Mouse (Mus musculus): ENCODE measurements at regions not wholly inside any gene's neighbourhood (a gene's known extent, or its start where the extent isn't known, plus 50 kb on each side); places are given as distances from the start of the nearest gene placed in this dataset.

DNA sequence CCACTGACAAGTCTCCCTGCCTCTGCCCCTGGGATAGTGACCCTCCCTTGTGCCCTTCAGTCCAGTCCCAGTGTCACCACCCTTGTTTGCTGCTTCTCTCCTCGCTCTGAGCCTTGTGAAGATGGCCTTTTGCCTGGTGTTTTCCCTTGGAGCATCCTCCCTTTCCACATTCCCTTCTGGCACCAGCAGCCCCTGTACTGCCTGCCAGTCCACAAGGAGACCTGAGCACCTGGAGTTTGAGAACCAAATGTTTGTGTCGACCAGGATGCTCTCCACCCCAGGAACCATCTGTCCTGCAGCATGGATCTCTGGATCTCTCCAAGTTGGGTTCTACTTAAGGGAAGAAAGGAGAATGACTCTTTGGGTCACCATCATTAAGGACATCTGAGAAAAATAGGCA is 307.5 kb upstream of the Zmiz1 start:
- no peaks in the 10 kb centered on the region for H3K27me3 ChIP-seq (ENCODE audit: control insufficient read depth, insufficient read depth, low read length)
- no peak overlapping the region for H3K4me2 ChIP-seq (ENCODE audit: low read length)
- WGBS, result 73% methylated on average over 2 of the region's 2 CpGs
- no peaks in the 10 kb centered on the region for H3K9me3 ChIP-seq (ENCODE audit: control insufficient read depth, low read length)
- H3K9ac ChIP-seq (ENCODE audit: low read length), result no peak overlapping the region
- no peak overlapping the region for H3K27ac ChIP-seq (replicated peaks in 1 of 2; ENCODE audit: control insufficient read depth in 1 of 2, insufficient read depth in 1 of 2, low read depth in 2 of 2, low read length in 2 of 2)
- no peak overlapping the region for H3K4me3 ChIP-seq (ENCODE audit: control insufficient read depth in 1 of 2, insufficient read depth in 1 of 2, low read depth in 1 of 2, low read length in 2 of 2)
- H3K36me3 ChIP-seq (ENCODE audit: control insufficient read depth, insufficient read depth, low read length), result no peaks in the 10 kb centered on the region
- H3K4me1 ChIP-seq (ENCODE audit: control insufficient read depth in 2 of 2, insufficient read depth in 2 of 2, low read length in 2 of 2), result peaks cover 22 to 23% of the 10 kb centered on the region in 2 experiments
- no peak for ATAC-seq (ENCODE audit: insufficient number of reproducible peaks, insufficient read depth, low FRiP score, low read depth)

DNA sequence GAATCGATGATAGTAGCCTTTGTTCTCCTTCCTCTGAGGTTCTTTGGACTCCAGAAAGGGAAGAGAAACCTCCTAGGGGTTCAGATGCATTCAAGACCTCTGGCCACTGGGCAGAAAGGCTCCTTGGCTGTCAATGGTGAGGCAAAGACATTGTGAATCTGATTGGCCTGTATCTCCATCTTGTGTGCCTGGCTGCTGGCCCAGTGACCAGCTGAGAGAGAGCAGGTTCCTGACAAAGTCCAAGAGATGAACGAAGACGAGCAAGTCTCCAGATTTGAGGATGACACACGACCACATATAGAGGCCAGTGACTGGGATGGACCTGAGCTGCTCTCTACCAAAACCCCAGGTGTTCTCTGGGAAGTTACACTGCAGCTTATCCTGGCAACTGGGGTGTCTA is 305.4 kb upstream of the Zmiz1 start:
- Histone ChIP-seq H3K4me1 (ENCODE audit: control insufficient read depth in 2 of 2, insufficient read depth in 2 of 2, low read length in 2 of 2) (peaks cover 27 to 36% of the 10 kb centered on the region in 2 experiments), H3K4me2 (ENCODE audit: low read length) (no peak overlapping the region), H3K9me3 (ENCODE audit: control insufficient read depth, low read length) (no peaks in the 10 kb centered on the region), H3K27ac (replicated peaks in 1 of 2; ENCODE audit: control insufficient read depth in 1 of 2, insufficient read depth in 1 of 2, low read depth in 2 of 2, low read length in 2 of 2) (peak overlapping the region in 1 of 2 experiments; percentile 91; a peak in 1 of 4 replicates), H3K36me3 (ENCODE audit: control insufficient read depth, insufficient read depth, low read length) (no peaks in the 10 kb centered on the region), H3K9ac (ENCODE audit: low read length) (no peak overlapping the region), H3K27me3 (ENCODE audit: control insufficient read depth, insufficient read depth, low read length) (no peaks in the 10 kb centered on the region), H3K4me3 (ENCODE audit: control insufficient read depth in 1 of 2, insufficient read depth in 1 of 2, low read depth in 1 of 2, low read length in 2 of 2) (no peak overlapping the region)
- WGBS, result 82% methylated on average over 4 of the region's 4 CpGs
- ATAC-seq (ENCODE audit: insufficient number of reproducible peaks, insufficient read depth, low FRiP score, low read depth), result no peak

- H3K4me1 ChIP-seq (ENCODE audit: control insufficient read depth in 2 of 2, insufficient read depth in 2 of 2, low read length in 2 of 2), result peaks cover 27 to 36% of the 10 kb centered on the region in 2 experiments
- H3K36me3 ChIP-seq (ENCODE audit: control insufficient read depth, insufficient read depth, low read length), result no peaks in the 10 kb centered on the region
- ATAC-seq (ENCODE audit: insufficient number of reproducible peaks, insufficient read depth, low FRiP score, low read depth), result no peak
Observed at GRCm38 (mm10) chr14:25154180-25154579, 304.8 kb upstream of the Zmiz1 start.

GRCm38 (mm10) chr14:25155008-25155783 is 303.8 kb upstream of the Zmiz1 start:
- no peaks in the 10 kb centered on the region for H3K27me3 ChIP-seq (ENCODE audit: control insufficient read depth, insufficient read depth, low read length)
- ATAC-seq (ENCODE audit: insufficient number of reproducible peaks, insufficient read depth, low FRiP score, low read depth), result no peak

More at GRCm38 (mm10) chr14:25154180-25154579, 304.8 kb upstream of the Zmiz1 start:
- Histone ChIP-seq H3K4me3 (ENCODE audit: control insufficient read depth in 1 of 2, insufficient read depth in 1 of 2, low read depth in 1 of 2, low read length in 2 of 2) (no peak overlapping the region), H3K9ac (ENCODE audit: low read length) (no peak overlapping the region), H3K9me3 (ENCODE audit: control insufficient read depth, low read length) (no peaks in the 10 kb centered on the region), H3K4me2 (ENCODE audit: low read length) (no peak overlapping the region), H3K27ac (replicated peaks in 1 of 2; ENCODE audit: control insufficient read depth in 1 of 2, insufficient read depth in 1 of 2, low read depth in 2 of 2, low read length in 2 of 2) (peak overlapping the region; percentile 72 to 91), H3K27me3 (ENCODE audit: control insufficient read depth, insufficient read depth, low read length) (no peaks in the 10 kb centered on the region)
- 20% methylated on average over 8 of the region's 8 CpGs for WGBS

DNA sequence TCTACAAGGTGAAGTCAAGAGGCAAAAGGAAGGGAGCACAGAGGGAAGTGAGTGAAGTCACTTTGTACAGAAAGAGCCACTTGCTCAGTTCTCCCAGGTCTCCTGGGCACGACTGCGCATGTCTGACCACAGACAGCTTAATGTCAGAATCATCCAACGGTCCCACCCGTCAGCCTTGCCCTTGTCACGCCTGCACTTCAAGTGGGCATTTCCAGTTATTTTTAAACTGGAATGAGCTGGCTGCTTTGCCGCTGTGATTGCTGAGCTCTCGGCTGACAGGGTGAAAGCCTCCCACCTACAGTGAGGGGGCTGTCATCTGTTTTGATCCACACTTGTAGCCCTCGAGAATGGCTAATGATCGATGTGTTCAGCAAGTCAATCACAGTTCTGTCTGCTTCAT is 302.8 kb upstream of the Zmiz1 start:
- Histone ChIP-seq H3K27me3 (ENCODE audit: control insufficient read depth, insufficient read depth, low read length) (no peaks in the 10 kb centered on the region), H3K4me1 (ENCODE audit: control insufficient read depth in 2 of 2, insufficient read depth in 2 of 2, low read length in 2 of 2) (peaks cover 25 to 36% of the 10 kb centered on the region in 2 experiments), H3K9ac (ENCODE audit: low read length) (peak overlapping the region; percentile 42; the same call in 1 of the 2 replicates), H3K4me2 (ENCODE audit: low read length) (peak overlapping the region; percentile 38), H3K9me3 (ENCODE audit: control insufficient read depth, low read length) (no peaks in the 10 kb centered on the region), H3K27ac (replicated peaks in 1 of 2; ENCODE audit: control insufficient read depth in 1 of 2, insufficient read depth in 1 of 2, low read depth in 2 of 2, low read length in 2 of 2) (peak overlapping the region; percentile 91 to 93), H3K36me3 (ENCODE audit: control insufficient read depth, insufficient read depth, low read length) (no peaks in the 10 kb centered on the region), H3K4me3 (ENCODE audit: control insufficient read depth in 1 of 2, insufficient read depth in 1 of 2, low read depth in 1 of 2, low read length in 2 of 2) (no peak overlapping the region)
- 28% methylated on average over 9 of the region's 9 CpGs for WGBS
- ATAC-seq (ENCODE audit: insufficient number of reproducible peaks, insufficient read depth, low FRiP score, low read depth), result peak; percentile 62

More at GRCm38 (mm10) chr14:25155008-25155783, 303.8 kb upstream of the Zmiz1 start:
- Histone ChIP-seq H3K9ac (ENCODE audit: low read length) (no peak overlapping the region), H3K4me2 (ENCODE audit: low read length) (no peak overlapping the region), H3K4me1 (ENCODE audit: control insufficient read depth in 2 of 2, insufficient read depth in 2 of 2, low read length in 2 of 2) (peaks cover 27 to 36% of the 10 kb centered on the region in 2 experiments), H3K9me3 (ENCODE audit: control insufficient read depth, low read length) (no peaks in the 10 kb centered on the region), H3K4me3 (ENCODE audit: control insufficient read depth in 1 of 2, insufficient read depth in 1 of 2, low read depth in 1 of 2, low read length in 2 of 2) (no peak overlapping the region), H3K27ac (replicated peaks in 1 of 2; ENCODE audit: control insufficient read depth in 1 of 2, insufficient read depth in 1 of 2, low read depth in 2 of 2, low read length in 2 of 2) (peak overlapping the region; percentile 91 to 93), H3K36me3 (ENCODE audit: control insufficient read depth, insufficient read depth, low read length) (no peaks in the 10 kb centered on the region)
- 42% methylated on average over 7 of the region's 7 CpGs for WGBS

GRCm38 (mm10) chr14:25161684-25162321 is 297.2 kb upstream of the Zmiz1 start:
- no peak for ATAC-seq (ENCODE audit: insufficient number of reproducible peaks, insufficient read depth, low FRiP score, low read depth)
- WGBS, result 78% methylated on average over 8 of the region's 8 CpGs
- H3K4me2 ChIP-seq (ENCODE audit: low read length), result no peak overlapping the region
- H3K9me3 ChIP-seq (ENCODE audit: control insufficient read depth, low read length), result no peaks in the 10 kb centered on the region
- no peak overlapping the region for H3K9ac ChIP-seq (ENCODE audit: low read length)
- no peaks in the 10 kb centered on the region for H3K36me3 ChIP-seq (ENCODE audit: control insufficient read depth, insufficient read depth, low read length)
- no peaks in the 10 kb centered on the region for H3K27me3 ChIP-seq (ENCODE audit: control insufficient read depth, insufficient read depth, low read length)
- H3K4me1 ChIP-seq (ENCODE audit: control insufficient read depth in 2 of 2, insufficient read depth in 2 of 2, low read length in 2 of 2), result peaks cover 3 to 10% of the 10 kb centered on the region in 2 experiments; a peak in 3 of 4 replicates
- no peak overlapping the region for H3K4me3 ChIP-seq (ENCODE audit: control insufficient read depth in 1 of 2, insufficient read depth in 1 of 2, low read depth in 1 of 2, low read length in 2 of 2)
- no peak overlapping the region for H3K27ac ChIP-seq (replicated peaks in 1 of 2; ENCODE audit: control insufficient read depth in 1 of 2, insufficient read depth in 1 of 2, low read depth in 2 of 2, low read length in 2 of 2)

DNA sequence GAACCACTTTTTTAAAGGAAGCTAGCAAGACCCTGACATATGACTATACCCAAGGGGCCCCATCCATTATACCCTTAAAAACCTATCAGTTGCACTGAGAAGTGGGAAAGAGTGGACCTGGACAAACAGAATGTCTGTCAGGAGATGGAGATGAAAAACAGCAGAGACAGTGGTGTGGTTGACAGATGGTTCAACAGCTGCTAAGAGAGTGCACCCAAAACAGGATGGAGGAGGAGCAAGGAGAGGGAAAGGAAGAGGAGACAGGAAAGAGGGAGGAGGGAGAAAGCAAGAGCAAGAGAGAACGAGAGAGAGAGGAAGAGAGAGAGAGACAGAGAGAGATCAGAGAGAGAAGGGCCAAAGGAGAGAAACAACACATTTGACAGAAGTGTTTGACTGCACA is 292.8 kb upstream of the Zmiz1 start:
- ATAC-seq (ENCODE audit: insufficient number of reproducible peaks, insufficient read depth, low FRiP score, low read depth), result no peak
- 50% methylated on average over 1 of the region's 1 CpGs for WGBS
- Histone ChIP-seq H3K4me1 (ENCODE audit: control insufficient read depth in 2 of 2, insufficient read depth in 2 of 2, low read length in 2 of 2) (peaks cover 18 to 21% of the 10 kb centered on the region in 2 experiments), H3K4me3 (ENCODE audit: control insufficient read depth in 1 of 2, insufficient read depth in 1 of 2, low read depth in 1 of 2, low read length in 2 of 2) (no peak overlapping the region), H3K27ac (replicated peaks in 1 of 2; ENCODE audit: control insufficient read depth in 1 of 2, insufficient read depth in 1 of 2, low read depth in 2 of 2, low read length in 2 of 2) (no peak overlapping the region), H3K9ac (ENCODE audit: low read length) (no peak overlapping the region), H3K9me3 (ENCODE audit: control insufficient read depth, low read length) (no peaks in the 10 kb centered on the region), H3K4me2 (ENCODE audit: low read length) (no peak overlapping the region), H3K27me3 (ENCODE audit: control insufficient read depth, insufficient read depth, low read length) (no peaks in the 10 kb centered on the region), H3K36me3 (ENCODE audit: control insufficient read depth, insufficient read depth, low read length) (no peaks in the 10 kb centered on the region)
